Mouse (Mus musculus): ENCODE data around the gene Mafg.

GRCm38 (mm10) chr11:120625152-120625775, 8.1 kb downstream of the Mafg start, which contains the start of gene Sirt7:
- TF ChIP-seq POLR2A (IDR thresholded peaks at IDR 0.05; ENCODE audit: borderline replicate concordance, control insufficient read depth, low read depth, low read length) (no peak), CTCF (IDR thresholded peaks at IDR 0.05; ENCODE audit: control insufficient read depth, insufficient read depth, low read length) (no peak)

Data from bone marrow, adult 2 months (tissue).